Mouse (Mus musculus) brown adipose tissue, adult 24 weeks (tissue): Measurements from ENCODE around the gene Tmem150c. TPM values are rescaled to one million over a fixed set of nuclear protein-coding genes. Genes with fewer than 3 reads are reported as not detected.

Experiments used
- H3K27ac ChIP-seq: fragments of 200-500 bp; replicated peaks from 2 replicates; pipeline ENCODE4 v1.5.1; 2012; ENCODE audit warnings: low read depth, mild to moderate bottlenecking, low read length
- H3K4me1 ChIP-seq: fragments of 200-500 bp; 2 replicates; pipeline ENCODE4 v1.6.1; 2012; ENCODE audit warnings: low read length, mixed read lengths; ENCODE audit not compliant: control insufficient read depth, insufficient read depth, insufficient read length
- H3K4me3 ChIP-seq: fragments of 200-500 bp; 2 replicates; pipeline ENCODE4 v1.5.1; 2012; ENCODE audit warnings: low read depth, mild to moderate bottlenecking, low read length, moderate library complexity; ENCODE audit not compliant: insufficient read depth
- polyA plus RNA-seq: library from polyadenylated mRNA; stranded (reverse); fragments of >200 nt; gene quantifications from 2 replicates; pipeline ENCODE4 v1.2.4, GENCODE M21; 2012; ENCODE audit not compliant: missing spikeins, insufficient read depth, insufficient read length

Gene Tmem150c
- polyA plus RNA-seq, 1 experiment, result not detected

GRCm38 (mm10) chr5:100181011-100181410 lies 21.4 kb upstream of the Tmem150c start:
- Histone ChIP-seq H3K4me1 (no peaks in the 10 kb centered on the region), H3K27ac (no peak overlapping the region), H3K4me3 (no peak overlapping the region)

- no peaks in the 10 kb centered on the region for H3K4me1 ChIP-seq
- no peak overlapping the region for H3K27ac ChIP-seq
- no peak overlapping the region for H3K4me3 ChIP-seq
Observed at GRCm38 (mm10) chr5:100178781-100179165, 19.2 kb upstream of the Tmem150c start.

- H3K4me1 ChIP-seq, result no peaks in the 10 kb centered on the region
- H3K4me3 ChIP-seq, result no peak overlapping the region
- H3K27ac ChIP-seq, result no peak overlapping the region
Observed at GRCm38 (mm10) chr5:100178122-100178780, 18.6 kb upstream of the Tmem150c start.

GRCm38 (mm10) chr5:100177547-100177946 lies 17.9 kb upstream of the Tmem150c start:
- no peak overlapping the region for H3K4me3 ChIP-seq
- H3K27ac ChIP-seq, result no peak overlapping the region
- no peaks in the 10 kb centered on the region for H3K4me1 ChIP-seq

- Histone ChIP-seq H3K27ac (no peak overlapping the region), H3K4me3 (no peak overlapping the region), H3K4me1 (no peaks in the 10 kb centered on the region)
Observed at GRCm38 (mm10) chr5:100176096-100176495, 16.5 kb upstream of the Tmem150c start.

- Histone ChIP-seq H3K4me3 (no peak overlapping the region), H3K27ac (no peak overlapping the region), H3K4me1 (no peaks in the 10 kb centered on the region)
Observed at GRCm38 (mm10) chr5:100175582-100175981, 16.0 kb upstream of the Tmem150c start.

- Histone ChIP-seq H3K27ac (no peak overlapping the region), H3K4me3 (no peak overlapping the region), H3K4me1 (no peaks in the 10 kb centered on the region)
Observed at GRCm38 (mm10) chr5:100172104-100172503, 12.5 kb upstream of the Tmem150c start.

- no peak overlapping the region for H3K27ac ChIP-seq
- H3K4me1 ChIP-seq, result no peaks in the 10 kb centered on the region
- no peak overlapping the region for H3K4me3 ChIP-seq
Observed at GRCm38 (mm10) chr5:100166591-100167491, 7.2 kb upstream of the Tmem150c start.

GRCm38 (mm10) chr5:100163368-100163767 lies 3.8 kb upstream of the Tmem150c start:
- no peak overlapping the region for H3K27ac ChIP-seq
- H3K4me1 ChIP-seq, result no peaks in the 10 kb centered on the region
- H3K4me3 ChIP-seq, result no peak overlapping the region

GRCm38 (mm10) chr5:100162857-100163256 lies 3.2 kb upstream of the Tmem150c start:
- no peaks in the 10 kb centered on the region for H3K4me1 ChIP-seq
- H3K4me3 ChIP-seq, result no peak overlapping the region
- H3K27ac ChIP-seq, result no peak overlapping the region

- H3K27ac ChIP-seq, result no peak overlapping the region
- H3K4me1 ChIP-seq, result no peaks in the 10 kb centered on the region
- no peak overlapping the region for H3K4me3 ChIP-seq
Observed at GRCm38 (mm10) chr5:100162053-100162452, 2.4 kb upstream of the Tmem150c start.

- no peak overlapping the region for H3K27ac ChIP-seq
- peak overlapping the region; percentile 59 for H3K4me3 ChIP-seq
- H3K4me1 ChIP-seq, result no peaks in the 10 kb centered on the region
Observed at GRCm38 (mm10) chr5:100158791-100159637, 594 bp downstream of the Tmem150c start.

- H3K4me1 ChIP-seq, result no peaks in the 10 kb centered on the region
- peak overlapping the region; percentile 59; the same call in 1 of the 2 replicates for H3K4me3 ChIP-seq
- H3K27ac ChIP-seq, result no peak overlapping the region
Observed at GRCm38 (mm10) chr5:100158301-100158700, 1.3 kb downstream of the Tmem150c start.

GRCm38 (mm10) chr5:100155646-100156045 lies 4.0 kb downstream of the Tmem150c start:
- Histone ChIP-seq H3K4me1 (no peaks in the 10 kb centered on the region), H3K27ac (no peak overlapping the region)

GRCm38 (mm10) chr5:100149967-100150366 lies 9.6 kb downstream of the Tmem150c start:
- no peak overlapping the region for H3K27ac ChIP-seq
- no peaks in the 10 kb centered on the region for H3K4me1 ChIP-seq
- H3K4me3 ChIP-seq, result no peak overlapping the region

More at GRCm38 (mm10) chr5:100155646-100156045, 4.0 kb downstream of the Tmem150c start:
- no peak overlapping the region for H3K4me3 ChIP-seq
